ENCODE assay signal across 25 mouse cellular contexts in genomic region chr7:134823891-134824290, GRCm38 (mm10).
DNase-seq lines count a peak whose midpoint lies in the region; ATAC-seq and TF ChIP-seq lines count a peak whose summit lies in the region.
"Had no signal": no experiment of that assay in that cellular context is flagged by ENCODE, and none has a peak within 500 bp of the region (broad histone marks: within the 10 kb centered on the region; RNA-seq: fewer than 3 reads in every experiment).

No protein-coding gene starts in this region.

- H3K4me3 ChIP-seq in forebrain, embryonic 14.5 days (ENCODE audit: low read depth, low read length): no peak overlapping the region
- H3K4me3 ChIP-seq in forebrain, embryonic 10.5 days: no peak overlapping the region
- no peak overlapping the region for H3K4me3 ChIP-seq in kidney, adult 2 months (ENCODE audit: insufficient read depth, low read depth, low read length)
- no peak overlapping the region for H3K4me3 ChIP-seq in kidney, embryonic 14.5 days (ENCODE audit: low read length)
- H3K4me3 ChIP-seq in midbrain, embryonic 14.5 days (replicated peaks; ENCODE audit: low read depth, low read length): no peak overlapping the region
- H3K4me3 ChIP-seq in midbrain, embryonic 13.5 days (replicated peaks): no peak overlapping the region
- H3K4me3 ChIP-seq: gastrocnemius, adult 2 months; heart, embryonic 10.5 days; layer of hippocampus, adult 2 months; limb, embryonic 12.5 days; midbrain, embryonic 15.5 days; myocyte; neural tube, embryonic 13.5 days had no signal

- no peak for TF ChIP-seq POLR2A in kidney, adult 2 months (IDR thresholded peaks at IDR 0.05; ENCODE audit: low read depth, low read length)

- H3K9ac ChIP-seq in forebrain, embryonic 14.5 days (ENCODE audit: low read length): no peak overlapping the region
- H3K9ac ChIP-seq in kidney, embryonic 14.5 days (ENCODE audit: low read depth, low read length): no peak overlapping the region
- H3K9ac ChIP-seq in midbrain, embryonic 14.5 days (replicated peaks; ENCODE audit: low read length): no peak overlapping the region
- no peak overlapping the region for H3K9ac ChIP-seq in midbrain, embryonic 13.5 days (replicated peaks)
- H3K9ac ChIP-seq: limb, embryonic 12.5 days; liver, postnatal 0 days; midbrain, embryonic 15.5 days; neural tube, embryonic 13.5 days had no signal

- H3K36me3 ChIP-seq in forebrain, embryonic 14.5 days (ENCODE audit: control insufficient read depth, insufficient read depth, low read length): no peaks in the 10 kb centered on the region
- no peaks in the 10 kb centered on the region for H3K36me3 ChIP-seq in forebrain, embryonic 10.5 days (replicated peaks)
- no peaks in the 10 kb centered on the region for H3K36me3 ChIP-seq in kidney, adult 2 months (ENCODE audit: control insufficient read depth, insufficient read depth, low read length)
- peaks cover 5% of the 10 kb centered on the region; the same call in 1 of the 2 replicates for H3K36me3 ChIP-seq in kidney, embryonic 14.5 days (ENCODE audit: control insufficient read depth, insufficient read depth, low read length)
- H3K36me3 ChIP-seq in midbrain, embryonic 14.5 days (ENCODE audit: control insufficient read depth, insufficient read depth, low read length): no peaks in the 10 kb centered on the region
- H3K36me3 ChIP-seq in midbrain, embryonic 13.5 days: no peaks in the 10 kb centered on the region
- H3K36me3 ChIP-seq: heart, embryonic 10.5 days; midbrain, embryonic 15.5 days; neural tube, embryonic 13.5 days had no signal

- no peak for TF ChIP-seq CTCF in kidney, adult 2 months (conservative IDR thresholded peaks at IDR 0.05; ENCODE audit: insufficient read depth, insufficient read length, low read depth, low read length)

- H3K27ac ChIP-seq in forebrain, embryonic 14.5 days (ENCODE audit: low read depth, low read length): no peak overlapping the region
- no peak overlapping the region for H3K27ac ChIP-seq in forebrain, embryonic 10.5 days
- no peak overlapping the region for H3K27ac ChIP-seq in kidney, adult 2 months (ENCODE audit: insufficient read depth, low read depth, low read length)
- H3K27ac ChIP-seq in kidney, embryonic 14.5 days (ENCODE audit: low read depth, low read length): no peak overlapping the region
- H3K27ac ChIP-seq in midbrain, embryonic 14.5 days (replicated peaks; ENCODE audit: low read depth, low read length): no peak overlapping the region
- no peak overlapping the region for H3K27ac ChIP-seq in midbrain, embryonic 13.5 days
- H3K27ac ChIP-seq: gastrocnemius, adult 2 months; heart, embryonic 10.5 days; layer of hippocampus, adult 2 months; limb, embryonic 12.5 days; midbrain, embryonic 15.5 days; neural tube, embryonic 13.5 days had no signal

- ATAC-seq in forebrain, embryonic 14.5 days: no peak
- no peak for ATAC-seq in kidney, embryonic 14.5 days (ENCODE audit: low FRiP score, low TSS enrichment)
- no peak for ATAC-seq in midbrain, embryonic 14.5 days (ENCODE audit: low FRiP score, low TSS enrichment)
- no peak for ATAC-seq in midbrain, embryonic 13.5 days
- ATAC-seq: intestine, postnatal 0 days; liver, postnatal 0 days; midbrain, embryonic 15.5 days; Patski had no signal

- H3K4me2 ChIP-seq in forebrain, embryonic 14.5 days (ENCODE audit: low read length): no peak overlapping the region
- no peak overlapping the region for H3K4me2 ChIP-seq in kidney, embryonic 14.5 days (replicated peaks; ENCODE audit: low read depth, low read length)
- no peak overlapping the region for H3K4me2 ChIP-seq in midbrain, embryonic 14.5 days (ENCODE audit: low read length)
- H3K4me2 ChIP-seq in midbrain, embryonic 13.5 days (replicated peaks): no peak overlapping the region
- H3K4me2 ChIP-seq: limb, embryonic 12.5 days; liver, embryonic 11.5 days; midbrain, embryonic 15.5 days; neural tube, embryonic 13.5 days had no signal

- H3K27me3 ChIP-seq in forebrain, embryonic 14.5 days (replicated peaks; ENCODE audit: control insufficient read depth, insufficient read depth, low read length): no peaks in the 10 kb centered on the region
- no peaks in the 10 kb centered on the region for H3K27me3 ChIP-seq in forebrain, embryonic 10.5 days (ENCODE audit: poor library complexity, severe bottlenecking)
- H3K27me3 ChIP-seq in kidney, adult 2 months (replicated peaks; ENCODE audit: control insufficient read depth, insufficient read depth, low read length): no peaks in the 10 kb centered on the region
- no peaks in the 10 kb centered on the region for H3K27me3 ChIP-seq in kidney, embryonic 14.5 days (ENCODE audit: control insufficient read depth, insufficient read depth, low read length)
- H3K27me3 ChIP-seq in midbrain, embryonic 14.5 days (ENCODE audit: control insufficient read depth, insufficient read depth, low read length): no peaks in the 10 kb centered on the region
- H3K27me3 ChIP-seq in midbrain, embryonic 13.5 days: no peaks in the 10 kb centered on the region
- H3K27me3 ChIP-seq: limb, embryonic 12.5 days; midbrain, embryonic 15.5 days; neural tube, embryonic 13.5 days; Patski had no signal

- no peaks in the 10 kb centered on the region for H3K9me3 ChIP-seq in forebrain, embryonic 14.5 days (replicated peaks; ENCODE audit: control insufficient read depth, low read length)
- H3K9me3 ChIP-seq in forebrain, embryonic 10.5 days: no peaks in the 10 kb centered on the region
- no peaks in the 10 kb centered on the region for H3K9me3 ChIP-seq in kidney, embryonic 14.5 days (ENCODE audit: control insufficient read depth, low read length)
- H3K9me3 ChIP-seq in midbrain, embryonic 14.5 days (ENCODE audit: control insufficient read depth, low read length): no peaks in the 10 kb centered on the region
- no peaks in the 10 kb centered on the region for H3K9me3 ChIP-seq in midbrain, embryonic 13.5 days
- H3K9me3 ChIP-seq: heart, embryonic 10.5 days; limb, embryonic 12.5 days; midbrain, embryonic 15.5 days; neural tube, embryonic 13.5 days had no signal

- H3K4me1 ChIP-seq in forebrain, embryonic 14.5 days (ENCODE audit: control insufficient read depth, insufficient read depth, low read length): peaks cover 14% of the 10 kb centered on the region
- peaks cover 17% of the 10 kb centered on the region for H3K4me1 ChIP-seq in forebrain, embryonic 10.5 days
- 0 out of 2 replicates have a peak, but pooled peaks cover 5% of the 10 kb centered on the region for H3K4me1 ChIP-seq in kidney, adult 2 months (ENCODE audit: control insufficient read depth, insufficient read depth, low read length)
- 0 out of 2 replicates have a peak, but pooled peaks cover 3% of the 10 kb centered on the region for H3K4me1 ChIP-seq in kidney, embryonic 14.5 days (ENCODE audit: control insufficient read depth, insufficient read depth, low read length)
- 0 out of 2 replicates have a peak, but pooled peaks cover 12% of the 10 kb centered on the region for H3K4me1 ChIP-seq in midbrain, embryonic 14.5 days (ENCODE audit: control insufficient read depth, insufficient read depth, low read length)
- H3K4me1 ChIP-seq in midbrain, embryonic 13.5 days (replicated peaks): peaks cover 12% of the 10 kb centered on the region; the same call in 1 of the 2 replicates
- H3K4me1 ChIP-seq: heart, embryonic 10.5 days; limb, embryonic 12.5 days had no signal

- 35% methylated on average over 4 of the region's 4 CpGs for WGBS in forebrain, embryonic 14.5 days
- WGBS in forebrain, embryonic 10.5 days: 76% methylated on average over 4 of the region's 4 CpGs
- WGBS in kidney, adult 2 months: 72% methylated on average over 4 of the region's 4 CpGs
- WGBS in kidney, embryonic 14.5 days: 74% methylated on average over 4 of the region's 4 CpGs
- 63% methylated on average over 4 of the region's 4 CpGs for WGBS in midbrain, embryonic 14.5 days
- 61% methylated on average over 4 of the region's 4 CpGs for WGBS in midbrain, embryonic 13.5 days

- peak; percentile 61 for DNase-seq in forebrain, embryonic 14.5 days (ENCODE audit: low spot score)
- DNase-seq in forebrain, embryonic 10.5 days (ENCODE audit: extremely low spot score, low spot score): no peak
- peak; percentile 39 for DNase-seq in kidney, adult 2 months
- peak; percentile 26 for DNase-seq in midbrain, embryonic 14.5 days
- DNase-seq in R1 (ENCODE audit: low read depth, low spot score): peak; percentile 6
- DNase-seq in urinary bladder, adult 18-20 months (ENCODE audit: low spot score in 2 of 2): no peak
- DNase-seq: adrenal gland, adult 8-10 months; cerebellum, adult 2 months; gastrocnemius, adult 2 months; heart, postnatal 4 days; liver, postnatal 0 days; lung, postnatal 14 days; thymus, adult 18-20 months; thymus, postnatal 4 days had no signal

Comparison
In these comparisons a context has a peak if more than half of its experiments do, and no peak if none do; other contexts are left out.
1. DNase-seq: peak in forebrain, embryonic 14.5 days (single experiment), kidney, adult 2 months (single experiment), midbrain, embryonic 14.5 days (single experiment) and R1 (single experiment); none in forebrain, embryonic 10.5 days (single experiment) and urinary bladder, adult 18-20 months (0 of 2).